Mouse (Mus musculus): Measurements from ENCODE around the gene Ttc34. TPM values are rescaled to one million over a fixed set of nuclear protein-coding genes. Genes with fewer than 3 reads are reported as not detected.

The Ttc34 gene
- polyA plus RNA-seq, 1 experiment from 2014 or later, result 0.06 TPM

DNA sequence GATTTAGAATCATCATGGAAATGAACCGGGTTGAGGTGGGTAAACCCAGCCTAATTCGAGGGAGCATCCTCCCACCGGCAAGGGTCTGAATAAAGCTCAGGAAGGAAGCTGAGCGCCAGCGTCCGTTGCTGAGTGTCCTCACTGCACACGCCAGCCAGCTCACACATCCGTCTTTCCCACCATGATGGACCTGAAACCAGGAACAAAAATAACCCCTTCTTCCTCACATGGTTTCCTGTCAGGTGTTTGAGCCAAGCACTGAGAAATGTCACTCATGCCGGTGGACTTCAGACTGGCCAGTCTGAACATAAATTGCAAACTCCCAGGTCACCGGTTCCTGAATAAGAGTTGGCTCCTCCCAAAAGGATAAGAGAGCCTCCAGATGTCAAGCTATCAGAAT is 78.0 kb downstream of the Ttc34 start:
- H3K9me3 ChIP-seq (replicated peaks), result no peaks in the 10 kb centered on the region
- H3K4me1 ChIP-seq (replicated peaks), result peaks cover 4% of the 10 kb centered on the region; the same call in 1 of the 2 replicates
- H3K27me3 ChIP-seq, result no peaks in the 10 kb centered on the region
- H3K27ac ChIP-seq, result no peak overlapping the region
- ATAC-seq (replicated peaks; ENCODE audit: insufficient number of reproducible peaks, insufficient read depth, low FRiP score, low read depth), result no peak
- WGBS, result 62% methylated on average over 10 of the region's 10 CpGs
- H3K36me3 ChIP-seq, result no peaks in the 10 kb centered on the region
- no peak overlapping the region for H3K9ac ChIP-seq
- H3K4me2 ChIP-seq, result no peak overlapping the region
- H3K4me3 ChIP-seq, result no peak overlapping the region

GRCm38 (mm10) chr4:154916662-154917061 is 79.4 kb downstream of the Ttc34 start:
- H3K9me3 ChIP-seq (replicated peaks), result no peaks in the 10 kb centered on the region
- H3K36me3 ChIP-seq, result no peaks in the 10 kb centered on the region
- no peak overlapping the region for H3K27ac ChIP-seq
- no peak overlapping the region for H3K9ac ChIP-seq
- no peak overlapping the region for H3K4me2 ChIP-seq
- no peaks in the 10 kb centered on the region for H3K27me3 ChIP-seq
- no peak overlapping the region for H3K4me3 ChIP-seq
- 77% methylated on average over 4 of the region's 4 CpGs for WGBS
- no peak for ATAC-seq (replicated peaks; ENCODE audit: insufficient number of reproducible peaks, insufficient read depth, low FRiP score, low read depth)
- H3K4me1 ChIP-seq (replicated peaks), result no peaks in the 10 kb centered on the region

Other genes with a start within 250 kb of the Ttc34 start
- 18.6 and 20.9 TPM in 2 replicates for gene Prdm16, start 200.6 kb upstream of the Ttc34 start, polyA plus RNA-seq (2015; fragmentation: Nextera tagmentation; extraction: Ambion mirVana)
- not detected in 2 replicates for gene Actrt2, start 169.6 kb upstream of the Ttc34 start, polyA plus RNA-seq (2015; fragmentation: Nextera tagmentation; extraction: Ambion mirVana)
- gene Mmel1, start 32.1 kb downstream of the Ttc34 start, polyA plus RNA-seq (2015; fragmentation: Nextera tagmentation; extraction: Ambion mirVana), result 0.58 and 0.60 TPM in 2 replicates
- gene Fam213b, start 61.7 kb downstream of the Ttc34 start, polyA plus RNA-seq (2015; fragmentation: Nextera tagmentation; extraction: Ambion mirVana), result 46.7 and 53.6 TPM in 2 replicates
- 0.57 and 1.2 TPM in 2 replicates for gene Tnfrsf14, start 91.1 kb downstream of the Ttc34 start, polyA plus RNA-seq (2015; fragmentation: Nextera tagmentation; extraction: Ambion mirVana)
- 0.49 and 0.77 TPM in 2 replicates for gene Hes5, start 123.5 kb downstream of the Ttc34 start, polyA plus RNA-seq (2015; fragmentation: Nextera tagmentation; extraction: Ambion mirVana)
- 36.6 and 44.5 TPM in 2 replicates for gene Pank4, start 126.7 kb downstream of the Ttc34 start, polyA plus RNA-seq (2015; fragmentation: Nextera tagmentation; extraction: Ambion mirVana)
- gene Plch2, start 219.3 kb downstream of the Ttc34 start, polyA plus RNA-seq (2015; fragmentation: Nextera tagmentation; extraction: Ambion mirVana), result 0.43 and 2.4 TPM in 2 replicates
- 16.3 and 18.6 TPM in 2 replicates for gene Pex10, start 229.6 kb downstream of the Ttc34 start, polyA plus RNA-seq (2015; fragmentation: Nextera tagmentation; extraction: Ambion mirVana)
- 117 and 120 TPM in 2 replicates for gene Rer1, start 248.9 kb downstream of the Ttc34 start, polyA plus RNA-seq (2015; fragmentation: Nextera tagmentation; extraction: Ambion mirVana)
- 1.9 and 2.5 TPM in 2 replicates for gene Morn1, start 249.1 kb downstream of the Ttc34 start, polyA plus RNA-seq (2015; fragmentation: Nextera tagmentation; extraction: Ambion mirVana)

All from heart, embryonic 15.5 days (tissue).